Mouse (Mus musculus) activated CD4-positive, CD25-positive, alpha-beta regulatory T cell (primary cell): ENCODE results near the gene Muc15. TPM values are rescaled to one million over a fixed set of nuclear protein-coding genes. Genes with fewer than 3 reads are reported as not detected.

Experiments
- polyA plus RNA-seq, 2 experiments: library from polyadenylated mRNA; unstranded; fragments of 100-300 nt; shearing (Covaris generic); gene quantifications; one replicate each; pipeline ENCODE4 v1.2.1; 2017

The Muc15 gene
- under 1 TPM in 1 of 2 experiments, not detected in 1; 0.14 TPM for polyA plus RNA-seq

GRCm38 (mm10) chr2:110721290-110721753 lies at the start of gene Muc15:
TSS of gene Muc15 (plus strand) at chr2:110721340.

Other genes with a start within 250 kb of the Muc15 start
- not detected for gene Slc5a12, start 124.0 kb upstream of the Muc15 start, polyA plus RNA-seq
- under 1 TPM; 0.04 to 0.26 TPM for gene Ano3, start 229.6 kb downstream of the Muc15 start, polyA plus RNA-seq